Mouse (Mus musculus): ENCODE results near the gene Ankrd34a. TPM values are rescaled to one million over a fixed set of nuclear protein-coding genes. Genes with fewer than 3 reads are reported as not detected.

Ankrd34a gene
- polyA plus RNA-seq (2015; fragmentation: Nextera tagmentation; extraction: Ambion mirVana) = 0.09 and 0.15 TPM in 2 replicates

- Histone ChIP-seq H3K4me2 (ENCODE audit: low read depth, low read length) (peak within 1 kb of the TSS; percentile 50), H3K9ac (ENCODE audit: low read depth, low read length) (peak within 1 kb of the TSS; percentile 23), H3K27ac (ENCODE audit: low read length) (no peak within 1 kb of the TSS), H3K4me1 (ENCODE audit: control insufficient read depth, low read depth, low read length) (peaks cover 31% of the 10 kb centered on the region), H3K36me3 (ENCODE audit: control insufficient read depth, insufficient read depth) (no peaks in the 10 kb centered on the region), H3K4me3 (ENCODE audit: low read depth, low read length) (peak within 1 kb of the TSS; percentile 38), H3K27me3 (ENCODE audit: control insufficient read depth, insufficient read depth, low read depth, low read length) (peaks cover 65% of the 10 kb centered on the region), H3K9me3 (replicated peaks; ENCODE audit: control insufficient read depth, low read length) (no peaks in the 10 kb centered on the region)
- ATAC-seq (ENCODE audit: low read depth) = no peak
- WGBS (ENCODE audit: insufficient replicate concordance) = 2% methylated on average over 23 of the region's 23 CpGs
Observed at GRCm38 (mm10) chr3:96596228-96596707, at the start of gene Ankrd34a. Gene Ankrd34a (plus strand): TSS chr3:96596636.

GRCm38 (mm10) chr3:96546880-96547279, 49.6 kb upstream of the Ankrd34a start:
- H3K36me3 ChIP-seq (ENCODE audit: control insufficient read depth, insufficient read depth) = no peaks in the 10 kb centered on the region
- H3K4me1 ChIP-seq (ENCODE audit: control insufficient read depth, low read depth, low read length) = no peaks in the 10 kb centered on the region
- no peak for ATAC-seq (ENCODE audit: low read depth)
- no peaks in the 10 kb centered on the region for H3K27me3 ChIP-seq (ENCODE audit: control insufficient read depth, insufficient read depth, low read depth, low read length)
- no peak overlapping the region for H3K9ac ChIP-seq (ENCODE audit: low read depth, low read length)
- H3K9me3 ChIP-seq (replicated peaks; ENCODE audit: control insufficient read depth, low read length) = no peaks in the 10 kb centered on the region
- no peak overlapping the region for H3K4me3 ChIP-seq (ENCODE audit: low read depth, low read length)
- 43% methylated on average over 4 of the region's 4 CpGs for WGBS (ENCODE audit: insufficient replicate concordance)
- no peak overlapping the region for H3K27ac ChIP-seq (ENCODE audit: low read length)
- H3K4me2 ChIP-seq (ENCODE audit: low read depth, low read length) = no peak overlapping the region

GRCm38 (mm10) chr3:96547389-96547960, 49.0 kb upstream of the Ankrd34a start:
- Histone ChIP-seq H3K4me1 (ENCODE audit: control insufficient read depth, low read depth, low read length) (no peaks in the 10 kb centered on the region), H3K9me3 (replicated peaks; ENCODE audit: control insufficient read depth, low read length) (no peaks in the 10 kb centered on the region), H3K4me3 (ENCODE audit: low read depth, low read length) (no peak overlapping the region), H3K27ac (ENCODE audit: low read length) (no peak overlapping the region), H3K9ac (ENCODE audit: low read depth, low read length) (no peak overlapping the region), H3K4me2 (ENCODE audit: low read depth, low read length) (no peak overlapping the region; the same call in 1 of the 2 replicates), H3K36me3 (ENCODE audit: control insufficient read depth, insufficient read depth) (no peaks in the 10 kb centered on the region), H3K27me3 (ENCODE audit: control insufficient read depth, insufficient read depth, low read depth, low read length) (no peaks in the 10 kb centered on the region)
- ATAC-seq (ENCODE audit: low read depth) = no peak
- 13% methylated on average over 14 of the region's 14 CpGs for WGBS (ENCODE audit: insufficient replicate concordance)

- WGBS (ENCODE audit: insufficient replicate concordance) = 71% methylated on average over 7 of the region's 7 CpGs
Observed at GRCm38 (mm10) chr3:96548824-96549223, 47.6 kb upstream of the Ankrd34a start.

GRCm38 (mm10) chr3:96549346-96549745, 47.1 kb upstream of the Ankrd34a start:
- Histone ChIP-seq H3K9me3 (replicated peaks; ENCODE audit: control insufficient read depth, low read length) (no peaks in the 10 kb centered on the region), H3K27ac (ENCODE audit: low read length) (no peak overlapping the region), H3K4me2 (ENCODE audit: low read depth, low read length) (no peak overlapping the region), H3K27me3 (ENCODE audit: control insufficient read depth, insufficient read depth, low read depth, low read length) (no peaks in the 10 kb centered on the region), H3K4me3 (ENCODE audit: low read depth, low read length) (no peak overlapping the region), H3K36me3 (ENCODE audit: control insufficient read depth, insufficient read depth) (no peaks in the 10 kb centered on the region), H3K4me1 (ENCODE audit: control insufficient read depth, low read depth, low read length) (no peaks in the 10 kb centered on the region), H3K9ac (ENCODE audit: low read depth, low read length) (no peak overlapping the region)
- ATAC-seq (ENCODE audit: low read depth) = no peak
- WGBS (ENCODE audit: insufficient replicate concordance) = 54% methylated on average over 5 of the region's 5 CpGs

More at GRCm38 (mm10) chr3:96548824-96549223, 47.6 kb upstream of the Ankrd34a start:
- H3K4me2 ChIP-seq (ENCODE audit: low read depth, low read length) = no peak overlapping the region
- no peaks in the 10 kb centered on the region for H3K4me1 ChIP-seq (ENCODE audit: control insufficient read depth, low read depth, low read length)
- no peaks in the 10 kb centered on the region for H3K36me3 ChIP-seq (ENCODE audit: control insufficient read depth, insufficient read depth)
- H3K27ac ChIP-seq (ENCODE audit: low read length) = no peak overlapping the region
- no peaks in the 10 kb centered on the region for H3K9me3 ChIP-seq (replicated peaks; ENCODE audit: control insufficient read depth, low read length)
- ATAC-seq (ENCODE audit: low read depth) = no peak
- H3K9ac ChIP-seq (ENCODE audit: low read depth, low read length) = no peak overlapping the region
- H3K4me3 ChIP-seq (ENCODE audit: low read depth, low read length) = no peak overlapping the region
- H3K27me3 ChIP-seq (ENCODE audit: control insufficient read depth, insufficient read depth, low read depth, low read length) = no peaks in the 10 kb centered on the region

GRCm38 (mm10) chr3:96551203-96551602, 45.2 kb upstream of the Ankrd34a start:
- WGBS (ENCODE audit: insufficient replicate concordance) = 8% methylated on average over 8 of the region's 8 CpGs
- H3K4me2 ChIP-seq (ENCODE audit: low read depth, low read length) = no peak overlapping the region
- H3K9ac ChIP-seq (ENCODE audit: low read depth, low read length) = no peak overlapping the region
- H3K4me1 ChIP-seq (ENCODE audit: control insufficient read depth, low read depth, low read length) = peaks cover 4% of the 10 kb centered on the region
- H3K27me3 ChIP-seq (ENCODE audit: control insufficient read depth, insufficient read depth, low read depth, low read length) = no peaks in the 10 kb centered on the region
- H3K27ac ChIP-seq (ENCODE audit: low read length) = no peak overlapping the region
- no peaks in the 10 kb centered on the region for H3K9me3 ChIP-seq (replicated peaks; ENCODE audit: control insufficient read depth, low read length)
- H3K4me3 ChIP-seq (ENCODE audit: low read depth, low read length) = no peak overlapping the region
- no peaks in the 10 kb centered on the region for H3K36me3 ChIP-seq (ENCODE audit: control insufficient read depth, insufficient read depth)
- ATAC-seq (ENCODE audit: low read depth) = no peak

GRCm38 (mm10) chr3:96551890-96552289, 44.5 kb upstream of the Ankrd34a start:
- Histone ChIP-seq H3K4me2 (ENCODE audit: low read depth, low read length) (no peak overlapping the region), H3K9me3 (replicated peaks; ENCODE audit: control insufficient read depth, low read length) (no peaks in the 10 kb centered on the region), H3K4me3 (ENCODE audit: low read depth, low read length) (no peak overlapping the region), H3K4me1 (ENCODE audit: control insufficient read depth, low read depth, low read length) (peaks cover 9% of the 10 kb centered on the region), H3K36me3 (ENCODE audit: control insufficient read depth, insufficient read depth) (no peaks in the 10 kb centered on the region), H3K27me3 (ENCODE audit: control insufficient read depth, insufficient read depth, low read depth, low read length) (no peaks in the 10 kb centered on the region), H3K9ac (ENCODE audit: low read depth, low read length) (no peak overlapping the region), H3K27ac (ENCODE audit: low read length) (no peak overlapping the region)
- ATAC-seq (ENCODE audit: low read depth) = no peak
- 51% methylated on average over 7 of the region's 7 CpGs for WGBS (ENCODE audit: insufficient replicate concordance)

GRCm38 (mm10) chr3:96553601-96554000, 42.8 kb upstream of the Ankrd34a start:
- H3K27me3 ChIP-seq (ENCODE audit: control insufficient read depth, insufficient read depth, low read depth, low read length) = no peaks in the 10 kb centered on the region
- no peak overlapping the region for H3K27ac ChIP-seq (ENCODE audit: low read length)
- no peak overlapping the region for H3K9ac ChIP-seq (ENCODE audit: low read depth, low read length)
- H3K4me3 ChIP-seq (ENCODE audit: low read depth, low read length) = no peak overlapping the region
- H3K4me1 ChIP-seq (ENCODE audit: control insufficient read depth, low read depth, low read length) = peaks cover 12% of the 10 kb centered on the region
- no peaks in the 10 kb centered on the region for H3K9me3 ChIP-seq (replicated peaks; ENCODE audit: control insufficient read depth, low read length)
- 42% methylated on average over 6 of the region's 6 CpGs for WGBS (ENCODE audit: insufficient replicate concordance)
- H3K36me3 ChIP-seq (ENCODE audit: control insufficient read depth, insufficient read depth) = no peaks in the 10 kb centered on the region
- no peak for ATAC-seq (ENCODE audit: low read depth)
- H3K4me2 ChIP-seq (ENCODE audit: low read depth, low read length) = no peak overlapping the region

- no peaks in the 10 kb centered on the region for H3K36me3 ChIP-seq (ENCODE audit: control insufficient read depth, insufficient read depth)
- no peak overlapping the region for H3K27ac ChIP-seq (ENCODE audit: low read length)
- H3K4me2 ChIP-seq (ENCODE audit: low read depth, low read length) = no peak overlapping the region
- no peaks in the 10 kb centered on the region for H3K9me3 ChIP-seq (replicated peaks; ENCODE audit: control insufficient read depth, low read length)
- H3K4me3 ChIP-seq (ENCODE audit: low read depth, low read length) = no peak overlapping the region
- 68% methylated on average over 6 of the region's 6 CpGs for WGBS (ENCODE audit: insufficient replicate concordance)
- H3K4me1 ChIP-seq (ENCODE audit: control insufficient read depth, low read depth, low read length) = peaks cover 12% of the 10 kb centered on the region
- H3K27me3 ChIP-seq (ENCODE audit: control insufficient read depth, insufficient read depth, low read depth, low read length) = no peaks in the 10 kb centered on the region
- no peak overlapping the region for H3K9ac ChIP-seq (ENCODE audit: low read depth, low read length)
- ATAC-seq (ENCODE audit: low read depth) = no peak
Observed at GRCm38 (mm10) chr3:96554251-96554650, 42.2 kb upstream of the Ankrd34a start.
